Mouse (Mus musculus) lung, embryonic 14.5 days (tissue): ENCODE results near the gene Pbx2. TPM values are rescaled to one million over a fixed set of nuclear protein-coding genes. Genes with fewer than 3 reads are reported as not detected.

Experiments
- ATAC-seq: fragments of 200-750 bp; cut with Nextera tagmentation; 2 replicates; pipeline ENCODE4 v1.8.0; 2017; ENCODE audit warnings: mild to moderate bottlenecking, moderate TSS enrichment, moderate library complexity; ENCODE audit not compliant: insufficient read depth
- DNase-seq: peaks from one replicate; pipeline ENCODE4 v3.0.0-alpha.2; 2015
- H3K27ac ChIP-seq: fragments of 300-500 bp; sonication (generic); 2 replicates; pipeline ENCODE4 v1.5.1; 2014; ENCODE audit warnings: low read depth, mild to moderate bottlenecking, moderate library complexity
- H3K27me3 ChIP-seq: fragments of 300-500 bp; sonication (generic); 2 replicates; pipeline ENCODE4 v1.6.1; 2014; ENCODE audit warnings: low read length, control low read depth; ENCODE audit not compliant: insufficient read depth
- H3K36me3 ChIP-seq: fragments of 300-500 bp; sonication (generic); 2 replicates; pipeline ENCODE4 v1.6.1; 2014; ENCODE audit warnings: control low read depth; ENCODE audit not compliant: insufficient read depth
- H3K4me1 ChIP-seq: fragments of 300-500 bp; sonication (generic); 2 replicates; pipeline ENCODE4 v1.6.1; 2014; ENCODE audit warnings: antibody characterized with exemption, control low read depth; ENCODE audit not compliant: insufficient read depth
- H3K4me2 ChIP-seq: fragments of 300-500 bp; sonication (generic); 2 replicates; pipeline ENCODE4 v1.6.1; 2014; ENCODE audit warnings: mild to moderate bottlenecking
- H3K4me3 ChIP-seq: fragments of 300-500 bp; sonication (generic); 2 replicates; pipeline ENCODE4 v1.5.1; 2014; ENCODE audit warnings: low read depth, low read length
- H3K9ac ChIP-seq: fragments of 300-500 bp; sonication (generic); 2 replicates; pipeline ENCODE4 v1.6.1; 2014
- H3K9me3 ChIP-seq: fragments of 300-500 bp; sonication (generic); 2 replicates; pipeline ENCODE4 v1.6.1; 2016; ENCODE audit warnings: low read depth, low read length, control low read depth
- CTCF ChIP-seq: IDR thresholded peaks from 2 replicates; pipeline ENCODE4 v1.5.1; 2016; ENCODE audit warnings: antibody characterized with exemption, low read depth
- WGBS: fragments of 180-500 bp; shearing (Covaris S2); extraction: QIAGEN DNeasy Blood & Tissue Kit; methylation state at CpG from one replicate; pipeline ENCODE4 v1.1.7; 2014; 5-methylcytosine and 5-hydroxymethylcytosine counted together
- polyA plus RNA-seq: library from polyadenylated mRNA; unstranded; fragments of >200 nt; fragmentation: Nextera tagmentation; extraction: Ambion mirVana; gene quantifications from 2 replicates; pipeline ENCODE4 v1.2.1, GENCODE M21; 2014

Pbx2 gene
- polyA plus RNA-seq, 1 experiment from 2014 or later: 10.4 TPM

DNA sequence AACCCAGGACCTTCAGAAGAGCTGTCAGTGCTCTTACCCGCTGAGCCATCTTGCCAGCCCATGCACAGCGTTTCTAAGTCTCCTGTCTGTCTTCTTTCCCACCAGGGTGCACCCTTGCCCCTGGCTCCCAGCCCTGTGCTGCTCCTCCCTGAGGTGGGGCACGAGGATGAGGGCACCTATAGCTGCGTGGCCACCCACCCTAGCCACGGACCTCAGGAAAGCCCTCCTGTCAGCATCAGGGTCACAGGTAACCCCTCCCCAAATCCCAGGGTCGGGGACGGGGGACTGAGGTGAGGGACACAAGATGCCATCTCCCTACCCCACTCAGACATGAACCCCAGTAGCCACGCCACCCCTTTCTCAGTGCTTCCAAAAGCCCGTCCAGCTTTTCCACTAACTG lies 8.8 kb downstream of the Pbx2 start:
- WGBS: 67% methylated on average over 9 of the region's 9 CpGs
- Histone ChIP-seq H3K4me3 (no peak overlapping the region), H3K27me3 (no peaks in the 10 kb centered on the region), H3K4me1 (peaks cover 18% of the 10 kb centered on the region), H3K36me3 (peaks cover 40% of the 10 kb centered on the region), H3K27ac (no peak overlapping the region), H3K9me3 (no peaks in the 10 kb centered on the region), H3K4me2 (no peak overlapping the region), H3K9ac (no peak overlapping the region)
- ATAC-seq (no peak), DNase-seq (no peak)
- no peak for TF ChIP-seq CTCF

- Histone ChIP-seq H3K4me1 (peaks cover 18% of the 10 kb centered on the region), H3K9me3 (no peaks in the 10 kb centered on the region), H3K27me3 (no peaks in the 10 kb centered on the region), H3K4me3 (no peak overlapping the region), H3K36me3 (peaks cover 22% of the 10 kb centered on the region), H3K27ac (no peak overlapping the region), H3K9ac (no peak overlapping the region), H3K4me2 (peak overlapping the region; percentile 78; the same call in 1 of the 2 replicates)
- no peak for ATAC-seq
- no peak for TF ChIP-seq CTCF
- WGBS: 74% methylated on average over 12 of the region's 12 CpGs
- no peak for DNase-seq
Observed at GRCm38 (mm10) chr17:34601796-34602195, 10.7 kb downstream of the Pbx2 start.

DNA sequence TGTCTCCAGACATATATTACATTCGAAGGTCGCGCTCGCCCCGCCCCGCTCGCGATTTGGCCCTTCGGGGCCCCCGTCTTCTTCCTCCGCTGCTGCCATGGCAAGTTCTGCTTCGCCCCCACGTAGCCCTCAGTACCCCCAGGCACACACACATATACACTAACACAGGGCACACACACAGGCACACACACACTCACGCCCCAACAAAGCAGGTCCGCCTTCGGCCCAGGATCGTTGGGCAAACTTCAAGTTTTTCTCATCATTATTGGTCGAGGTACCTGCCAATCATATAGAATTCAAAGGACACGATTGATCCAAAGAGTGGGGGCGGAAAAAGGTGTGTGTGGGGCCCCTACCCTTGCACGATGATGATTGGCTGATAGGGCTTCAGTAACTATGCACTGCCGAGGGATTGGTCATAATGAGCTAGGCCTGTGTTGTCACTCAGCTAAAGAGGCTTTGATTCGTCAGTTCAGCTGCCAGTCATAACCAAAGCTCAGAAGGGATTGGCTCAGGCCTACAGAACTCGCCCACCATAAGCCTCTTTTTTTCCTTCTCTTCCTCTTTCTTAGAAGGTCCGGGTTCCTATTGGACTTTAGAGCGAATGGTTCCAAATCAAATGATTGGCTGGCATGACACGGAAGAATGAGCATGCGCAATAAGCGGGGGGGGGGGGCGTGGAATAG lies 12.5 kb downstream of the Pbx2 start, which contains the start of gene Rnf5:
Rnf5 (minus strand) TSS at position 316 of the 686 bp plus-strand sequence.
- Histone ChIP-seq H3K27ac (peak within 1 kb of the TSS; percentile 90), H3K9me3 (no peaks in the 10 kb centered on the region), H3K4me3 (peak within 1 kb of the TSS; percentile 96), H3K27me3 (no peaks in the 10 kb centered on the region), H3K9ac (peak within 1 kb of the TSS; percentile 58), H3K36me3 (peaks cover 28% of the 10 kb centered on the region), H3K4me1 (peaks cover 8% of the 10 kb centered on the region), H3K4me2 (peak within 1 kb of the TSS; percentile 95)
- ATAC-seq (peak; percentile 95), DNase-seq (peak; percentile 100)
- TF ChIP-seq CTCF: no peak
- WGBS: under 1% methylated on average over 30 of the region's 30 CpGs

DNA sequence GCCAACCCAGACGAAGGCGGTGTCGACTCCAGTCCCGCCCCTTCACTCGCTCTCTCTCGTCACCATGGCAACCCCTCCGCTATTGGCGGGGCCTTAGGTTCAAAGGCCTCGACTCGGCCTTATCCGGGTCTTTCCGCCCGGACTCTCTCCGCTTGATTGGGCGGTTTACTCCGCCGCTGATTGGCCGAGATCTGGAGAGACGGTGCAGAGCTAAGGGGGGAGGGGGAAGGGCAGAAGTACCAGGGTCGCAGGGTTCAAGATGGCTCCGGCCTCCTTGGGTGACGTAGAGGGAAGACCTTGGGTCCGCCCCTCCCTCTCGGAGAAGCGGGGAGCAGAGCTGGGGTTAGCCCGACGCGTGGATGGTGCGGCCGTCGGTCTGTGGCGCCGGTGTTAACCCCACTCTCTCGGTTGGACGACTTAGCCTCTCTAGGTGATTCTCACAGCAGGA lies 13.0 kb downstream of the Pbx2 start, which contains the start of gene Agpat1:
Agpat1 (plus strand) TSS at position 202 of the 448 bp plus-strand sequence.
- under 1% methylated on average over 35 of the region's 35 CpGs for WGBS
- Histone ChIP-seq H3K9me3 (no peaks in the 10 kb centered on the region), H3K4me3 (peak within 1 kb of the TSS; percentile 96), H3K27me3 (no peaks in the 10 kb centered on the region), H3K27ac (peak within 1 kb of the TSS; percentile 90), H3K36me3 (peaks cover 29% of the 10 kb centered on the region), H3K4me1 (peaks cover 8% of the 10 kb centered on the region; the same call in 1 of the 2 replicates), H3K4me2 (peak within 1 kb of the TSS; percentile 95), H3K9ac (peak within 1 kb of the TSS; percentile 86)
- ATAC-seq: peak; percentile 86
- DNase-seq: peak; percentile 100
- no peak for TF ChIP-seq CTCF

DNA sequence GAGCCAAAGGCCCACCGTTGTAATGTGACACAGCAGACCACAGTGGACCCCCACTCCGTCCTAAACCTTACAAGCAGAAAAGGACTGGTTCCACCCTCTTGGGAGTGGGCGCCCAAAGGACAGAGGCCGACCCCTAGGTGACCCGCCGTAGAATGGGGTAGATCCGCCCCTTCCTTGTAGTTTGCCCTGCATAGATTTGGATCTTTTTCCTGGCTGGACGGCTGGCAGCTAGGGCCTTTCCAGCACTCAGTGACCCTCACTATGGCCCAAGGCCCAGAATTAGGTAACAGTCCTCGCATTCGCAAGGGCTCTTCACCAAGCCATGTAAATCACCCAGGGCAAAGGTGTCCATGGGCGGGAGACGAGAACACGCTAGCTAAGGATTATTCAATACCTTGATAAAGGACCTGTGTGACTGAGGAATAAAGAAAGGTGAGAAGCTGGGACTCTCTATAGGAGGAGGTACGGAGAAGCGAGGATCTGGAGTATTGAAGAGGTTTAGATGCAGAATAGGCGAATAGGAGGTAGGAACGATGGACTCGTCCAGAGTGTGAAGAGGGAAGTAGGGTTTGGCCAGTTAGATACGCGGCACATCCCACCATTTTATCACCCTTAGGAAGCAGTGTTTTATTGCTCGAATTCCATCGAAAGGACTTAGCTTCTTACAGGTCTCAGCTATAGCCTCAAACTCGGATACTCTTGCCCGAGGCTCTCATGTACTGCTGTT lies 13.6 kb downstream of the Pbx2 start:
- Histone ChIP-seq H3K27me3 (no peaks in the 10 kb centered on the region), H3K27ac (peak overlapping the region; percentile 90), H3K4me2 (peak overlapping the region; percentile 95), H3K4me1 (peaks cover 8% of the 10 kb centered on the region; the same call in 1 of the 2 replicates), H3K4me3 (peak overlapping the region; percentile 96), H3K36me3 (peaks cover 29% of the 10 kb centered on the region), H3K9ac (peak overlapping the region; percentile 86), H3K9me3 (no peaks in the 10 kb centered on the region)
- no peak for DNase-seq
- TF ChIP-seq CTCF: no peak
- WGBS: 12% methylated on average over 24 of the region's 24 CpGs
- no peak; the same call in 1 of the 2 replicates for ATAC-seq

GRCm38 (mm10) chr17:34605609-34606008 lies 14.5 kb downstream of the Pbx2 start:
- H3K27me3 ChIP-seq: no peaks in the 10 kb centered on the region
- 0% methylated on average over 27 of the region's 30 CpGs for WGBS
- peak; percentile 36 for ATAC-seq
- peak overlapping the region; percentile 95 for H3K4me2 ChIP-seq
- no peak for TF ChIP-seq CTCF
- no peaks in the 10 kb centered on the region for H3K9me3 ChIP-seq
- H3K4me3 ChIP-seq: peak overlapping the region; percentile 96
- H3K4me1 ChIP-seq: peaks cover 8% of the 10 kb centered on the region; the same call in 1 of the 2 replicates
- peaks cover 30% of the 10 kb centered on the region for H3K36me3 ChIP-seq
- H3K27ac ChIP-seq: peak overlapping the region; percentile 90
- peak; percentile 97 for DNase-seq
- peak overlapping the region; percentile 86 for H3K9ac ChIP-seq
